Mouse (Mus musculus): ENCODE results near the gene Sfta2. TPM values are rescaled to one million over a fixed set of nuclear protein-coding genes. Genes with fewer than 3 reads are reported as not detected.

Sfta2 gene
- polyA plus RNA-seq, 1 experiment = 0.89 TPM

DNA sequence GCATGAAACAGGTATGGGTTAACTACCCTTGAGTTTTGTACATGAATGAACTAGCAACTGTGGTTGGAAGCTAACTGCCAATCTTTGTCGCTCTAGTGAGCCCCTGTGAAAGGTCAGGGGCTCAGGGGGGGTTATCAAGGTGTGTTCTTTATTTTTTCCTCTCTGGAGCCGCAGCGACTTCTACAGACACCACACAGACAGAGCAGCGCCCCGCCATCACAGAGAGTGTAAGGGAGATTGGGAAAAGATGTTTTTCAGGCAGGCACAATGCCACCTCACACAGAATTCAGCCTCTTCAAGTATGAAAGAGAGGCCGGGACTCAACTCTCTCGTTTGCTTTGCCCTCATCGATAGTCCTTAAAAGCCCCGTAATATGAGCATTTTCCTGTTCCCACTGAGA, 9.2 kb upstream of the Sfta2 start:
- DNase-seq (ENCODE audit: low read depth) = no peak

DNA sequence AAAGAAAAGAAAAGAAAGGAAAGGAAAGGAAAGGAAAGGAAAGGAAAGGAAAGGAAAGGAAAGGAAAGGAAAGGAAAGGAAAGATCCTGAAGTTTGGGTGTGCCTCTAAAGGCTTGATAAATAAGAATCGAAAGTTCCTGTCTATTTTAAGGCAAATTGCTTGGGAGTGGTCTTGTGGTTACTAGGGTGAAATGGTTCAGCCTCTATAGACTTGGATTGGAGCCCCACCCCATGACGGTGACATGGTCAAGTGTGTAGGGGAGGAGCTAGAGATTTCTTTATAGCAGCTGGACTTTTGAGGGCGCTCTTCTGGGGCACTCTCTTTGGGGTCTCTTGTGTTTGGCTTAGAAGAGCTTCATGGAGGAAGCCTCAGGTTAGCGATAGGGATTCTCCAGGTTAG, 7.6 kb upstream of the Sfta2 start:
- no peak for DNase-seq (ENCODE audit: low read depth)

DNA sequence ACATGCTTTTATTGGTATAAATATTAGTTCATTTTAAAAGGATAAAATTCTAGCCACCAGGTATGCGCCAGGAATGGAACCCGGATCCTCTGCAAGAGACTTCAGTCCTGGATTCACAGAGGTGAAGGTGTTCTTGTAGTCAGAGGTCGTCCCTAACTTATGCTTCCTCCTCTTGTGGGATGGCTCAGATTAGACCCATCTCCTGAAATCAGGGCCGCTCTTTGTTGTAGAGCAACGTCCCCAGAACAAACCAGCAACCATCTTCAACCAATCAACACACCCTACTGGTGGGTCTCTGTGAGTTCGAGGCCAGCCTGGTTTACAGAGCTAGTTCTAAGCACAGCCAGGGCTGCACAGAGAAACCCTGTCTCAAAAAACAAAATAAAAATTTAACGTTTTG, 6.9 kb upstream of the Sfta2 start:
- no peak for DNase-seq (ENCODE audit: low read depth)

DNA sequence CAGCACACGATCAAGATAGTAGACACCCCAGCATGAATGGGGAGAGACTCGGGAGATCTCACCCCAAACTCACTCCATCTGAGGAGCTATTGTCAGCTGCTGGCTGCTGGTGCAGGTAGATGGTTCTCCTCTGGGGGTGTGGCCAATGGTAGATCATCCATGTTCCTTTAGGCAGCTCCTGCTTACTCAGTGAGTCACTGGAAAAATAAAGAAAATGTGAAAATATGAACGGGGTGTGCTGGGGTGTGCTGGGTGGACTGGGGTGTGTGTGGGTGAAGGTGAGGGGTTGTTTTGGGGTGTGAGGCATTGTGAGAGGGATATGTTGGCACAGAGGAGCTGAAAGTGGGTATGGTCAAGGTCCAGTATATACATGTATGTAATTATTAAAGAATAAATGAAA, 4.0 kb upstream of the Sfta2 start:
- DNase-seq (ENCODE audit: low read depth) = no peak

DNA sequence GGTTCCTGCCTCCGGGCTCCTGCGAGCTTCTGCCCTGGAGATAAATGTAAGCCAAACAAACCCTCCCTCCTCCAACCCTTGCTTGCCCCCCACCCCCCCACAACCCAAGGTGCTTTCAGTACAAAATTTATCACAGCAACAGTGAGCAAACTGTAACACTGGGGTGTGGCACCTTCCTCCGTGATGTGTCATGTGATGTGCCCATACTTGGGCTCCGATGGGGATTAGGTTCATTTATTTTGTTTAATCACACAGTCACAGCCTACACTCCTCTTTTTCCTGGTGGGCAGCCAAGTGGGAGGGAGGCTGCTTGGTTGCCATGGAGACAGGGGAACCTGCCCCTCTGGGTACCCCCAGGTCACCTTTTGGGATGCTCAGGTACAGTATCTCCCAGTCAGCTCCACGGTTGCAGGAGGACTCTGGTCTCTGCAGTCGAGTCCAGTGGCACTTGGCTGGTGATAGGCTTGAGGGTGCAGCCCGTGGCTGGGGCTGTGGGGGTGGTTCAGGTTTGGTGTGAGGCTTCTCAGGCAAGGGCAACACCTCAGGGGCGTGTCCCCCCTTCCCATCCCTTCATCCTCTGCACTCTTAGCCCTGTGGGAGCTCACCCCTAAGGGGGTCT, 496 bp downstream of the Sfta2 start:
- DNase-seq (ENCODE audit: low read depth) = no peak

DNA sequence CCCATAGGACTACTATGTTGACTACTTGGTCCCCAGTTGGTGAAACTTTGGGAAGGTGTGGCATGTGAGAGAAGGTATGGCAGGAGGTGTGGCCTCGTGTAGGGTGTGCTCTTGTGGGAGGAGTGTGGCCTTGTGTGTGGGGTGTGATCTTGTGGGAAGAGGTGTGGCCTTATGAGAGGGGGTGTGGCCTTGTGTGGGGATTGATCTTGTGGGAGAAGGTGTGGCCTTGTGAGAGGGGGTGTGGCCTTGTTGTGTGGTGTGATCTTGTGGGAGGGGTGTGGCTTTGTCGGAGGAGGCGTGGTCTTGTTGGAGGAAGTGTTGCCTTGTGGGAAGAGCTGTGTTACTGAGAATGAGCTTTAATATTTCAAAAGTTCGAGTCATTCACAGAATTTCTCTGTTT, 15.8 kb downstream of the Sfta2 start:
- no peak for DNase-seq (ENCODE audit: low read depth)

DNA sequence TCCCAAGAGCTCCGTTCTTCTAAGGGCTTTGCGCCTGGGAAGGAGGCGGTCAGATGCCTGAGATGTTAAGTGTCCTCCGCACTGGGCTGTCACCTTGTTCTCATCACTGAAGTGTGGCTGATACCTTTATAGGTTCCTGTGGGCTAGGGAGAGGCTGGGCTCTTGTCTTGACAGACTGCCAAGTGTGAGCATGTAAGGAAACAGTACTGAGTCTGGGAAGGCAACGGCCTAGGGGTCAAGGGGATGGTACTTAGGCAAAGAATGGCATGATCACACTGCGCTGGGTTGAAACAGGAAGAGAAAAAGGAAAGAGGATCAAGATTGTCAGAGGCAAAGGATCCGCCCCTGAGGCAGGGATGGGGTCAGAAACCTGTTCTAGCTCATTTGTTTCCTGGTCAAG, 25.2 kb downstream of the Sfta2 start, which contains the start of gene Gm9573:
TSS of gene Gm9573 (minus strand) at position 101 of the 400 bp plus-strand sequence.
- no peak for DNase-seq (ENCODE audit: low read depth)

DNA sequence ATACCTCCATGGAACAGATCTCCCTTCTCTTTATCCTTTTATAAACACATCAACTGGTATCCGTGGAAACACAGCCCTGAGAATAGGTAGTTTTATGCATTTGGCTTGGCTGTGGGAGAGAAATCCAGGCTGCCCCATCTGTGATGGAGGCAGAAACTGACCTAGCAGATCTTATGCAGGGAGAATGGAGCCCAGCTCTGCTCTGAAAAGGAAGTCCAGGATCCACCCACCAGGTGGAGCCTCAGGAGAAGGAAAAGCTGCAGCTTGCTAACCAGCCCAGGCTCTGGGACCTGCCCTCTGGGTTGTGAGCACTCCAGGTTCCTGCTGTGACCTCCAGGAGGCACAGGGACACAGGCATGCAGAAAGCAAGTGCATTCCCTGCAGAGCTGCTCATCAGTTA, 32.6 kb downstream of the Sfta2 start:
- DNase-seq (ENCODE audit: low read depth) = no peak

DNA sequence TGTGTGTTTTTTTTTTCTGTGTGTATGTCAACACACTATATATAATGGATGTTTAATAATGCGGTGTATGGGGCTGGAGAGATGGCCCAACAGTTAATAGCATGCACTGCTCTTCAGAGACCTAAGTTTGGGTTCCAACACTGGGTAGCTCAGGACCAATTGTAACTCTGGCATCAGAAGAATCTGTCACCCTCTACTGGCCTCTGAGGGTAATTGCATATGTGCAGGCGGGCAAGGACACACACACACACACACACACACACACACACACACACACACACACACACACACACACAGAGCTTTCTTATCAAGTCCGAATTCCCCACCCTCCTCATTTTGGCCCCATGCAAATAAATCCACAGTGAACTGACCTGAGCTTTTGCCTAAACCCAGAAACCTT, 33.9 kb downstream of the Sfta2 start:
- DNase-seq (ENCODE audit: low read depth) = no peak

DNA sequence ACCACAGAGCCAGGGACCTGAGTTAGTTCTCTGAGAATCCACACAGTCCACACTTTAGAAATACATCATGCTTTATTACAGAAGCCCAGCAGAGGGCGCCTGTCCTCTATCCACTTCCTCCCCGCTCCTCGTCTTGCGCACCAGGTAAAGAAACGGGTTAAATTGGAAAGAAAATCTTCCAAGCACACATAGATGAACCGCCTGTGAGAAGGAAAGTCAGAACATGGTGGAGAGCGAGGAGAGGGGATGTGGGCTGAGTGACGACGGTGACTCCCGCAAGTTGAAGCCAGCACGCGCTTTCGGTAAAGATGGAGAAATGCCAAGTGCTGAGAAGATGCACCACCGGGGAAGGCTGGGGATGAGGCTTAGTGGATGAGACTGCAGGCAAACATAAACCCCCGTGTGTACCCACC, 34.4 kb downstream of the Sfta2 start:
- DNase-seq (ENCODE audit: low read depth) = no peak

DNA sequence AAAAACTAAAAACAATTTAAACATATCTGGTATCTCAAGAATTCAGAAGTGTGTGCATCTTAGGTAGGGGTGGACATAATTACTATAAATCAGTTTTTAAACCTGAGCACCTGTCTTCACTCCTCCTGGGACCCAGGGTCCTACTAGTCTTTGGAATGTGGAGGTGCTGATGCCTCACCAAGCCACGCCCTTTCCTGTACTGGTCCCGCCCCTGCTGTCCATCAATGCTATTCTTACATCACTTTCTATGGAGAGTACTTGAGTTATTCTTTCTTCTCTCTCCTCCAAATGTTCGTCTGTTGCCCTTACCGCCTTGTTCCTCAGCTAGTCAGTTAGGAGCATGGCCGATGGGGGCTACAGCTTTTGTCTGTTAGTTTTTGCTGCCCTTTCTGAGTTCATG, 35.0 kb downstream of the Sfta2 start:
- no peak for DNase-seq (ENCODE audit: low read depth)

DNA sequence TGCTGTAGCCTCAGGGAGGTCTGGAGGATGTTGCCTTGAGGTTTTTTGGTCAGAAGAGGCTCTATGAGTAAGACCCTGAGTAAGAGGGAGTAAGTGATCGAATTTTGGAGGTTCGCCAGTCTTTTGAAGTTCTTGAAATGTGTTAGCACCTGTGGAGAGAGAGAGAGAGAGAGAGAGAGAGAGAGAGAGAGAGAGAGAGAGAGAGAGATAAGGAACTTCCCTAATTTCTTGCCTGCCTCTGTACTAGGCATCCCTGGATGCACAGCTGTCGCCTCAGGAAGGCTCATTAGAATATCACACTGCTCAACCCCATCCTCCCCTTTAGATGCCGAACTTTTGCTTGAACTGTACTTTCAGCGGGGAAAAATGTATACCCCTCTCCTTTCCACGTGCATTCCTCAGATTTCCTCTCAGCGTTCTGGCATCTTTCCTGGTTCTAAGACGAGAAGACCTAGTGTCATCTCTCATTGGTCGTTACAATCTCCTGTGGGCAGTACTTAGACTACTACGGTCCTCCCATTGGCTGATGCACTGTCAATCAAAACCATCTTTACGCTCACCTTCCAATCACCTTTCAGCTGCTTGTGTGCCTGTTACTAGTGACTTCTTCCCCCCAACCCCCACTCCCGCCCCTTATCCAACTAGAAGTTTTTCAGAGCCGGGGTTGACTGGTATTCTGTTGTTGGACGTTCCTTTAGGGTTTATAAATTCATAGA, 37.3 kb downstream of the Sfta2 start:
- no peak for DNase-seq (ENCODE audit: low read depth)

DNA sequence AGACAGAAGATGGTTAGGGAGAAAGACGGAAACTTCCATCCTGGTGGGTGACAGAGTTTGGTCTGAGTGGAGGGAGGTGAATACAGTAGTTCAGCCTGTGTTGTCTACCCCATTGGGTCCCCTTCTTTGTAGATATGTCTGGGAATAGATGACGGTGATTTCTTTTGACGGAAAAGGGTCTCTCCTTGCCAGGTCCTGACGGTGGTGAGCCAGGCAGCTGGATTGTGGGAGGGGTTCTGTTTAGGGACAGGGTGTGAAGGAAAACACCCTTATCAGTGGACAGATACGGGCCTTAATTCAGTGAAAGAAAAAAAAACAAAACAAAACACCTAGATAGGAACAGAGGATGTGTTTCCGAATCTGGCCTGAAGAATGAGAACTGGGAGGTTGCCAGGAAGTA, 38.0 kb downstream of the Sfta2 start:
- DNase-seq (ENCODE audit: low read depth) = no peak

DNA sequence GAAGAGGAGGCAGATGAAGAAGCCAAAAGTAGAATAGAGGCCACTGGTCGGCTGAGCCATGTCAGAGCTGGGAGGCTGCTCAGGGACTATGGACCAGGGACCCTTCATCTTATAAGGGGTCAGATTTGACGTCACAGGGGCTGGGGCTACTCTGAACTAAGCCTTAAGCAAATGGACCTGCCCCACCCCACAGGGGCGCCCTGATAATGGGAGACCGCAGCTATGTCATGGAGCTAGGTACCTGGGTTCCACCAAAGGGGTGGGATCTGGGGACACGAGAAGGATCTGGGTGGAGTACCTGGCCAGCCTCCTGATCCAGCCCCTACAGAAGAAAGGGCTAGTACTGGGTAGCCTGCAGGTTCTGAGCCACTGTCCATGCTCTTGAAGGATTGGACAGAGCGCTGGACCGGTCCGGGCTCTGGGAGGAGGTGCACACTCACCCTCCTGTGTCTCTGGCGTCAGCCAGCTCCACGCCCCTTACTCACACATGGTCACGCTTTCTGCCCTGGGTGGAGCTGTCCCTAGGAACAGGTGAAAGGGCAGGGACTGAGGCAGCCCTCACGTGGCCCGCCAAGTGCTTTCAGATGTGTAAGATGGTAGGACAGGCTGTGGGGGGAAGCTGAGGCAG, 42.4 kb downstream of the Sfta2 start, which contains the start of gene Mucl3:
TSS of gene Mucl3 (minus strand) at position 87 of the 628 bp plus-strand sequence.
- no peak for DNase-seq (ENCODE audit: low read depth)

DNA sequence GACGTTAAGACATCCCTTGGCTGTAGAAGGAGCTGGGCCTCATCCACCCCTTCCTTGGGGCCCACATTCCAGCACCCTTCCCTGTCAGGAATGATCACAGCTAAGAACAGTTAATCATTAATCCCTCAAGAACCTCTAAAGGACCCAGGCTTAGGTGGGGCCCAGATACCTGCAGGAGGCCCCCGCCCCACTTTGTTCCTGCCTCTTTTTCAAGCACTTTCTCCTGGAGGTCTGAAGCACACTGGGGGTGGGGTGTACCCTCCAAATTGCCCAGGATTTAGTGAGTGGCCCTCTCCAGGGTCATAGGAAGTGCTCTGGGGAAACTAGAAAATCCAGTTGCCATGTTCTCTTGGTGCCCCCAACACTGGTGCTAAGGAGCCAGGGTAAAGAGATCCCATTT, 48.1 kb downstream of the Sfta2 start:
- DNase-seq (ENCODE audit: low read depth) = no peak

DNA sequence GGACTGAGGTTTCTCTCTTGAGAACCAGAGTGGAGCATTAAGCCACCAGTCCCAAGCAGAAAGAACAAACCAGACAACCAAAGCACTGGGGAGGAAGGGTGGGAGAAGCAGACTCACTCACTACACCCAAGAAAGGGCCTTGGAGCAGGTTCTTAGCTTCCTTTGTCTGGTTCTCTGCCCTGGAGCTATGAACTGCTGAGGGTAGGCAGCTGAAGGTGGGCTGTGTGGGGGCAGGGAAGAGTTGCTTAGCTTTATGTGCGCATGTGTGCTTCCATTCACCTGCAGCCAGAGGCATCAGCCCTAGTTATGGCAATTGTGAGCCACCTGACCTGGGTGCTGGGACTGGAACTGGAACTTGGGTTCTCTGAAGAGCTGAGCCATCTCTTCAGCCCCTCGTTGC, 51.7 kb downstream of the Sfta2 start:
- no peak for DNase-seq (ENCODE audit: low read depth)

DNA sequence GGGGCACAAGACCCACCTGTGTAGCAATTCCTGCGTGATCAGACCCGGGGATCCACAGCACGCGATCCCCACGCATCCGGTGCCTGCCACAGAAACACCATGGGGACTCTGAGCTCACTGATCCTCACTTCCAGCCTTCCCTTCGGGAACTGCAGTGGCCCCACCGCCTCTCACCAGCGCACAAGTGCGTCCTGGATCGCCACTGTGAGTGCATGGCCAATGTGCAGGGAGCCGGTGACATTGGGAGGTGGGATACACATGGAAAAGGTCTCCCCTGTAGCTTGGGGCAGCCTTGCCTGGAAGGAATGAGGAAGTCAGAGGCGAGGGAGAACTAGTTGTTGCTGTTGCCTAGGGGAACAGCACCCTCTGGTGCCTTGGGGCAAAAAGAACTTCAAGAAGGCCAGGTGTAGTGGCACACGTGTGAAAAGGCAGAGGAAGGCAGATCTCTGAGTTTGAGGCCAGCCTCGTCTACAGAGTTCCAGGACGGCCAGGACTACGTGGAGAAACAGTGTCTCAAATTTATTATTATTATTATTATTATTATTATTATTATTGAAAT, 64.7 kb downstream of the Sfta2 start:
- DNase-seq (ENCODE audit: low read depth) = no peak

DNA sequence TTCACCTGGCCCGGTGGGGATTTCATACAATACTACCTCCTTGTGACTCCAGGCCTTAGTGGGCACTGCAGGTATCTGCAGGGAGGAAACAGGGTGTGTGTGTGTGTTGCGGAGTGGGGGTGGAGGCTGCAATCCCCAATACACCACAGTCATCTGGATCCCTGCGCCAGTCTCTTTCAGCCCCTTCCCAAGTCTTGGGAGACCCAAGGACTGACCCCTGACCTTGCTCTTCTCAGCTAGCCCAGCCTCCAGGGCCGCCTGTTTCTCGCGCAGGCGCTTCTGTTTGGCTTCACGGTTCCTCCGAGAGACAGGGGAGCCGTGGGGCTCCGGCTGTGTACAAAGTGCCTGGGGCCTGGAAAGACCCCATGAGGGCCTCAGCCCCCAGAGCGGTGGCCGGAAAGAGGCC, 65.5 kb downstream of the Sfta2 start:
- no peak for DNase-seq (ENCODE audit: low read depth)

DNA sequence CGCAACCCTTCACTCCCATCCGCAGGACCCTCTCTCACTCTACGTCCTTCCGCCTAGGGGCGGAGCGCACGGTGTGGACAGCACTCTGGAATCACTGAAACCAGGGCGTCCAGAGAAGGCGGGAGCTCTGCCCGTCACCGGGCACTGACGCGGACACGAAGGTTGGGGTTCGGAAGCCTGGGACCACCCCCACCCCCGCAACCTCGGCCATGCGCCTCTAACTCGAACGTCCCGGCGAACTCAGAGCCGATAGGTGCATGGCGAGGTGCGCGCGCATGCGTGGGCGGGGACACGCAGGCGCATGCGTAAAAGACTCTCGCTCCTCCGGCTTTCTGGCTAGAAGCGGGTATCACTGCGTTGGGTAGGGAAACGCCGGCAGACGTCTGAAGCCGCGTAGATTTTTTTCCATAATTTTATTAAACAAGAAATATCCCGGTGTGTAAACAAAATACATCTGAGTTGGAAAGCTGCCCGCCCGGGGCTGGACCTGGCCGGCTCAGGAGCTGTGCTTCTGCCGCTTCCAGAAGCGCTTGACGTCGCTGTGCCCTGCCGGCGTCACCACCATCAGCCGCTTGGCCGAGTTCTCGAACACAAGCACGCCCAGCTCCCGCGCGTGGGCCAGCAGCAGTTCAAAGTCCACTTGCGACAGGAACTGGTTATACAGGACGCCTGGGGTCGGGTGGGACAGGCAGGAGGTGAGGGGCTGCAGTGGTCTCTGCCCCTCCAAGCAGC, 66.2 kb downstream of the Sfta2 start, which contains the start of gene Vars2:
TSS of gene Vars2 (minus strand) at position 259 of the 732 bp plus-strand sequence.
- DNase-seq (ENCODE audit: low read depth) = peak; percentile 45

DNA sequence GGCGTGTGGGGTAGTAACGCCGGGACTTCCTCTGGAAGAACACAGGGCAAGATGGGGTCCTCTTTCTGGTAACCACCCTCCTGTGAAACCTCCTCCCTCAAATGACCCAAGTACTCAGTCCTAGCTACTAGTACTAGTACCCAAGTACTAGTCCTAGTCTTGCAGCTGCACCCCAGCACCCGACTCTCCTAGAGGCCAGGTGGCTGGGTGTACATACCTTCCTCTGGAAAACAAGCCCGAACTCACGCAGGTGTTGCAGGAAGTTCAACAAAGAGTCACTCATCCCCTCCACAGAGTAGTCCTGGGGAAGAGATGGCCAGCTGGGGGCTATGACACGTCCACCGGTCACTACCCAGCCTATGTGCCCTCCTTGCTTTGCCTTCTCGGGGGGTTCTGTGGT, 68.4 kb downstream of the Sfta2 start:
- DNase-seq (ENCODE audit: low read depth) = no peak

DNA sequence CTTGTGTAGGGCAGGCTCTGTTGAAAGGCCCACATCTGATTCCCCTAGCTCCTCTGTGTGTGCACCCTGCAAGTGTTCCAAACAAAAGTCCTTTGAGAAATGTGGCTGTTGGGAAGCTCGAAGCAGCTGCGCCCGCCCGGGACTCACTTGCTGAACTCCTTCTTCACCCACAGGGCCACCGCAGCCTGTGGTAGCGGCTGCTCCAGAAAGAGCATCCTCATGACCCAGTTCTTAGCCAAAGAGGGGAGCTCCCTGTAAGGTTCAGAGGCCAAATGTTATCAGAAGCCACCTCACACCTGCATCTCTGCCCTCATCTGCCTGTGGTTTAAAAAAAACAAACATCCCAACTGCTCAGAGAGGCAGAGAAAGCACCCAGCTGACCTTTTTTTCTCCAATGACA, 70.5 kb downstream of the Sfta2 start:
- no peak for DNase-seq (ENCODE audit: low read depth)

DNA sequence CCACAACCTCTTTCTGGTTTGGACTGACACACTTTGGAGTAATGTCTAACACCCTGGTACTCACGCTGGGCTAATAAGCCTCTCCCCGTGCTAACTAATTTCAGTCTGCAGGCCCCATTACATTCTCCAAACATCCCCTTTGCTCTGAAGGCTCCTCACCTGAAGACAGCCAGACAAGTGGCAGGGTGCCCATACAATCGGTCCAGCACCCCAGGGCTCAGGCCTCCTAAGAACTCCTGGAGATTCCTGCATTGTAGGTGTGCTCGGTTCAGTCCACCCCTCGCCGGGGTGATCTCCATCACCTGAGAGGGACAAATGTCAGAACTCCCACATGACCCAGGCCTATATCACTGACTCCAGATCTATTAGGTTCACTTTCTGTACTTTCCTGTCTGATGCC, 71.2 kb downstream of the Sfta2 start:
- no peak for DNase-seq (ENCODE audit: low read depth)
